Mouse (Mus musculus) frontal cortex, adult (tissue): ENCODE results near the gene Isg15.

Source experiments
- ATAC-seq: cut with Nextera tagmentation; 2 replicates; pipeline ENCODE4 v1.9.2; 2017; ENCODE audit warnings: mild to moderate bottlenecking, moderate library complexity, mixed read lengths; ENCODE audit not compliant: low TSS enrichment

The Isg15 gene

GRCm38 (mm10) chr4:156203001-156203412 lies 2.4 kb upstream of the Isg15 start, which contains the start of gene AW011738:
AW011738 (plus strand) TSS chr4:156203304.
- peak; percentile 80 for ATAC-seq

DNA sequence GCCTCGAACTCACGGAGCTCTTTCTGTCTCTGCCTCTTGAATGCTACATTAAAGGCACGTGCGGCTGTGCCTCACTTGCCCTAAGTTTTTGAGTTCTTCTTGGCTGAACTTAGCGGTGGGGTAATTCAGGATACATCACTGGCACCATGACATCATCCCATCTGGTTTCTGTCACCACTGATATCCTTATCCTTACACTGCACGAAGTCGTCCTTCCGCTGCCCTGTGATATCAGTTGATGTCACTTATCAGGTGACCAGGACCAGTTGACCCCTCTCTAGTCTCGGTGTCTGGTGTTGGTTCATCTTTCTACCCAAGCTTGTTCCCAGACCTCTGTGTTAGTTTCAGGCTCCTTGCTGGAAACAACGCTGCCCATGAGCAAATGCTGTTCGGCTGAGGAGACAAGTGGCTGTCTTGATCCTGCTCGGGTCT lies 1.9 kb upstream of the Isg15 start:
- no peak for ATAC-seq

GRCm38 (mm10) chr4:156197829-156198205 lies 2.8 kb downstream of the Isg15 start:
- ATAC-seq, result peak; percentile 57

DNA sequence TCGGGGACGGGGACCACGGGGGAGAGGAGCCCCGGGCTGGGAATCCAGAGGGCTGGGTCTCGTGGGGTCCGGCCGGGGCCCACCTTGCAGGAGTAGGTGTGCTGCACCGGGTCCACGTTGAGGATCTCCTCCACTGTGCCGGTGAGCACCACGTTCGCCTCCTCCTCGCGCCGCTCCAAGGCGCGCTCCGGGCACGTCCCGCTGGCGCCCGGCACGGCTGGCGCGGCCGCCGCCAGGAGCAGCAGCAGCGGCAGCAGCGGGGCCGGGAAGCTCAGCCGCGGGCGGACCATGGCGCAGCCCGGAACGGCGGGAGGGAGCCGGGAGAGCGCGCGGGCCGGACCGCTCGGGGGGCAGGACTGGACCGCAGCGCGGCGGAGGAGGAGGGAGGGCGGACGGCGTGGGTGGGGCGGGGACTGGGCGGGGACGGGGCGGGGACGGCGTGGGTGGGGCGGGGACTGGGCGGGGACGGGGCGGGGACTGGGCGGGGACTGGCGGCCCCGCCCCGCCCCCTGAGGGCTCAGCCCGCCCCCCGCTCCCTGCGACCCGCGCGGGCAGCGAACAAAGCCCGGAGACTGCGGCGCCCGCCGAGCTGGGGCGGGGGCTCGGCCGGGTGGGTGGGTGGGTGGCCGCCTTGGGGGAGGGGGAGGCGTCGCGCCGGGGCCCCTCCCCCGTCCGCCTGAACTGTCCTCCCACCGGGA lies 3.3 kb downstream of the Isg15 start, which contains the start of gene Agrn:
Agrn (minus strand) TSS at position 358 of the 698 bp plus-strand sequence.
- peak; percentile 47 for ATAC-seq

DNA sequence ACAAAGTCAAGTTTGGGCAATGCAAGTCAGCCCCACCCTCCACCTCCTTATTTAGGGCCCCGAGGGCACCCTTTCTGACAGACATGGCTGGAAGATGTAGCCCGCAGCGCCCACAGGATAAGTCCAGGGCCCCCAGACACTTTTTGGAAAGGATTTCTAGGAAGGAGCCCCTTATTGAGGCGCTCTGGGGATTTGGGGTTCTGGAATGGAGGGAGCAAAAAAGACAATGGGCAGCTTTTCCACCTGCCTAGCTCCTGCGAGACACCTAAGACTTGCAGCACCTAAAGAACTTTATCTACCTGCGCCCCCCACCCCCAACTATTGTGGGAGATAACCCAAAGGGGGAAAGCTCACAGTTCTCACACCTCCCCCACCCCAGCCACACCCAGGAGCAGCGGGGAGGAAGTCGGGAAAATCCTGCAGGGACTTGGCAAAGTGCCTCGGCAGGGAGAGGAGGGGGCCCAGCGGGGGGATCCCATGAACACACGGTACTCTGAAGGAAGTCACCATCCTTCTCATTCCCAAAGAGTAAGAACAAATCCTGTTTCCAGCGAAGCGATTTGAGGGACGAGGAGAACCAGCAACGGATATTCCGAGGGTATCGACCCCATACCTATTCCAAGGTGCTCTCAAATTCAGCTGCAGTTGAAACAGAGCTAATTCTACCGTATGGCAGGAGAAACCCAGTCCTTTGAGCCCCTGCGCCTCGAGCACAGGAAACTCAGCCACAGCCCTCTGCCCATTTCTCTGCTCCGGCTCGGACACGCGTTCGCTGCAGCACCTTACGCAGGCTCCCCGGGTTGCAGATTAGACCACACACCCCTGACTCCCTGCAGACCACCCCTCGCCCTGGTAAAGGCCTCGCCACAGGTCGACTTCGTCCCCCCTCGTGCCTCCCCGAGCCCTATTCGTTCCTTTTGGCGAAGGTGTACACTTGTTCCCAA lies 4.4 kb downstream of the Isg15 start:
- ATAC-seq, result no peak

DNA sequence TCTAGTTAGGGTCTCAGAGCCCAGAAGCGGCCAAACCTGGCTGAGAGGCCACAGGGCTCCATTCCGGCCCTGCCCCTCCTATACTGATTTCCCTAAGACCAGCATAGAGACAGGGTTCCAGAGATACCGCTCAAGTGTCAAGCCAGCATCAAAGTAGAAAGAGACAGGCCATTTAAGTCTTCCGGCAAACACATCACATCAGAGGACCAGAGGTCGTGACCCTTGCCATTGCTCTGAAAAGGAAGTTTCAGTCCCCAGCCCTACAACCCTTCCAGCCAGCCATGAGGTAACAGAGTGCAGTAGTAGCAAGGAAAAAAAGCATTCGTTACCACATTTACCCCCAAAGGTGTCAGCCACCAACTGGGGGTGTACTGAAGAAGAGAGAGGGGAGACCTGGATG lies 6.3 kb downstream of the Isg15 start:
- no peak for ATAC-seq

DNA sequence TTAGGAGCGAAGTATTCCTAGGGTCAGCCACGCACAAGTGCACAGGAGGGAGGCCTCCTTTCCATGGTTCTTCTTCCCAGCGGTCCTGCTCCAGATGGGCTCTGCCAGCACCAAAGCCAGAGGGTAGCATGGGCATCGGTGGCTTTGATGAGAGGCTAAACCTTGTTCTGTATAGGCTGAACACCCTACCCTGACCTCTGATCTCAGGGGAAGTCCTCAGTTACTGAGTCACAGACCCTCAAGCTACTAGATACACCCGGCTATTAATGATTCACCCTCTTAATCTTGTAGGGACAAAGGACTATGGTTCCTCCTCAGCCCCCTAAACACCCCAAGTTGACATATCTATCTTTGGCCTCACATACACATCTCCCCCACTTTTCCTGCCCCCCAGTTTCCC lies 6.7 kb downstream of the Isg15 start:
- no peak for ATAC-seq

GRCm38 (mm10) chr4:156193200-156193590 lies 7.4 kb downstream of the Isg15 start:
- no peak for ATAC-seq

GRCm38 (mm10) chr4:156192421-156193199 lies 8.0 kb downstream of the Isg15 start:
- no peak for ATAC-seq

DNA sequence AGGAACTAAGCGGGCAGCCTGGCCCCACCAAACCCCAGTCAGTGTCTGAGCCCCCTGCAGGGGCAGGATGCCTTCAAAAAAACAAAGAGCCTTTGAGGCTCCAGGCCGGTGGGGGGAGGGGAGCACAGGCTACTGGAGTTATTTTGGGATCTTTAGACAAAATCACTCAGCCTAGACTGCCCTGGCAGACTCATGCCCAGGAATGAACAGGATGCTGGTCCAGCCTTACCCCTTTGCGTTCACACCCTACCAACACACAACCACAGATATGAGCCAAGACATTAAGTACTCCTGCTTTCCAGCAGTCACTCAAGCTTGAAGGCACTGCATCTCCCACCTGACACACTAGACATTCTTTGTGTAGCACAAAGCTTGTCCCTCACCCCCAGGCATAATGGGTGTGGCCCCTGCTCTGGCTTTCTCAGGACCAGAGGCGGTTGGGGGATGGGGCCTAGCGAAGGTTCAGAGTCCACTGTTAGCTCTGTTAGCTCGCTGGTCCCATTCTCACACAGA lies 11.8 kb downstream of the Isg15 start:
- ATAC-seq, result no peak

- ATAC-seq, result no peak
Measured at GRCm38 (mm10) chr4:156188162-156188810, 12.3 kb downstream of the Isg15 start.

- peak; percentile 71 for ATAC-seq
Measured at GRCm38 (mm10) chr4:156185950-156186850, 14.4 kb downstream of the Isg15 start.

GRCm38 (mm10) chr4:156185456-156185949 lies 15.1 kb downstream of the Isg15 start:
- peak; percentile 22; the same call in 1 of the 2 replicates for ATAC-seq

DNA sequence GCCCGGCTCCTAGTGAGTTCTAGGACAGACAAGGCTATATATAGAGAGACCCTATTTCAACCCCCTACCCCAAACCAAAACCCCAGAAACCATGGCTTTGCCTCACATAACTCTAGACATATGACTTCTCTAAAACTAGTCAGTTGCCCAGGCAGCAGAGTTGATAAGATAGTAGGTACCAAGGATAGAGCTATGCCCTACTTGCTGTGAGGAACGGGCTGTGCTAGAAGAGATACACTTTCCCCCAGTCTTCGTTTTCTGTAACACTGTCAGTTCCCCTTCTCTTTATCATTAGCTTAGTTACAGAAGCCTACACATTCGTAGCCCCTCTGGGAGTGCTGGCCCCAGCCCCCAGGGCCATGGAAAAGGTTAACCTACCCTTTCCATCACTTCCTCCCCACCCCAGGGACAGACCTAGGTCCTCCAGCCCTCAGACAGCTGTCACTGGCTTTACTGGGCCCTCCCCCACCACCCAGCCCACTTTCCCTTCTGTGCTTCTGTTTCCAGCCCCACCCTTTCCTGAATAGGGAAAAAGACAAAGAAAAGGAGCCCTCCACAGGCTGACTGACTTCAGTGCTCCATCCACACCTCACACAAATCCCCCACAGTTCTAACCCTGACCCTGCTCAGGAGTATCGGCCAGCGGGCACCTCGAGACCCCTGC lies 16.2 kb downstream of the Isg15 start:
- ATAC-seq, result no peak

DNA sequence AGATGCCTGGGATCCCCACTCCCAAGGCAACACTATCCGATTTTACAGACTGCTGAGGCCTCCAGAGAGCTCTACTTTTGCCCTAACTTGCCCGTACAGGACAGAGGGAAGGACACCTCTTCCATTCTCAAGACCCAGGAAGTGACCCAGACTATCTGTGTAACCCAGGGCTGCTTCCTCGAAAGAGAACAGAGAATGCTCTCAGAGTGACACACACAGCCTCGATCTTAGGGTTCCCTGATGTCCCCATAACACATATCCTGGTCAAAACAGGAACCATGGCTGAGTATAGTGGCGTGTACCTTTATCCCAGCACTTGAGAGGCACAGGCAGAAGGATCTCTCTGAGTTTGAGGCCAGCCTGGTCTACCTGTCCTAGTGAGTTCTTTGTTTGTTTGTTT lies 16.9 kb downstream of the Isg15 start:
- no peak for ATAC-seq

DNA sequence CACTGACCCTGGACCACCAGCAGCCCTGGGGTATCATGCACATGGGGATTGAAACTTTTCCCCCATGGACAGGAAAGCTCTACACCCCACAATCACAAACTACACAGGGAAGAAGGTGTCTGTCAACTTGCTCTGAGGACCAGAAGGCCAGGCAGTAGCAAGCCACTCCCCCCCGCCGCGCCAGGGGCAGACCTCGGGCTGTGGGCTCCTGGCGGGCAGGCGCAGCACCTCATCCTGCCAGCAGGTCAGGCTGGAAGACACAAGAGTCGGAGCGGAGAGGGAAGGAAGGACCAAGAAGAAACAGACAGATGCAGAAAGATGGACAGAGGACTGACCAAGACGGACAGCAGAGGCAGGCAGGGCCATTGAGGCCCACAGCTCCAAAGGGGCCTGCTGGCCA lies 23.0 kb downstream of the Isg15 start:
- no peak for ATAC-seq

- no peak for ATAC-seq
Measured at GRCm38 (mm10) chr4:156171828-156172227, 28.8 kb downstream of the Isg15 start.

- ATAC-seq, result no peak
Measured at GRCm38 (mm10) chr4:156169129-156169528, 31.5 kb downstream of the Isg15 start.

DNA sequence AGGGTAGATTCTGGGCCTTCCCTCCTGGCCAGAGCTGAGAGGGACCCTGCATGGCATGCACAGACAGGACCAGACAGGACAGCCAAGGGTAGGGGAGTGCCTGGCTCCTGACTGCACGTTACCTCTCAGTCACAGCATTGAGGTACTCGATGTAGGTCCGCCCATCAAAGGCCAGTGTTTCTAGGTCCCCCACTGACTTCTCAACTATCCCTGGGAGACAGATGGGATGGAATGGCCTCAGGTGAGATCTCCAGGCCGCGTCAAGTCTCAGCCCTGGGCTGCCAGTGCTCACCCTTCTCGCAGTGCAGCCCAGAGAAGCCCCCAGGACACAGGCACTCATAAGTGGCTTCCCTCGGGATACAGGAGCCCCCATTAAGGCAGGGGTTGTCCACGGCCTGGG lies 32.0 kb downstream of the Isg15 start:
- no peak for ATAC-seq
